Mouse (Mus musculus): ENCODE data around the gene Prlhr.

GRCm38 (mm10) chr19:60463440-60463839, 4.7 kb downstream of the Prlhr start:
- TF ChIP-seq CTCF (conservative IDR thresholded peaks at IDR 0.05 in 1 of 2, IDR thresholded peaks at IDR 0.05 in 1 of 2; ENCODE audit: low read depth in 2 of 2, low read length in 2 of 2) (no peak), POLR2A (IDR thresholded peaks at IDR 0.05; ENCODE audit: low read depth, low read length) (no peak), MEF2A (IDR thresholded peaks at IDR 0.05; ENCODE audit: borderline replicate concordance, low read depth, low read length) (no peak)
